Comparison of ENCODE assay signal across 11 mouse cellular contexts in genomic region chr14:117267823-117268601, GRCm38 (mm10).
DNase-seq lines count a peak whose midpoint lies in the region; ATAC-seq lines count a peak whose summit lies in the region.
"Had no signal": no experiment of that assay in that cellular context is flagged by ENCODE, and none has a peak within 500 bp of the region (broad histone marks: within the 10 kb centered on the region; RNA-seq: fewer than 3 reads in every experiment).

No protein-coding gene starts in this region.

- H3K27me3 ChIP-seq in heart, embryonic 10.5 days (ENCODE audit: insufficient read depth, poor library complexity, severe bottlenecking) = no peaks in the 10 kb centered on the region
- H3K27me3 ChIP-seq: megakaryocyte, embryonic 14.5 days had no signal

- peak; percentile 4 to 7 for DNase-seq in heart, postnatal 36 days
- no peak for DNase-seq in heart, embryonic 10.5 days (ENCODE audit: low spot score)
- DNase-seq in right cerebral cortex, postnatal 25 days = peak; percentile 7
- no peak for DNase-seq in right cerebral cortex, postnatal 14 days
- DNase-seq in fibroblast of lung, adult 2 months (ENCODE audit: low read depth) = peak; percentile 13
- peak; percentile 27 for DNase-seq in skeletal muscle tissue, adult 2 months (ENCODE audit: low read depth, low spot score)
- DNase-seq: right cerebral cortex, postnatal 4 days had no signal

- intact Hi-C loops in heart, postnatal 36 days (cut with DNase I) = no loop called here

- no peak overlapping the region for H3K27ac ChIP-seq in heart, embryonic 10.5 days
- H3K27ac ChIP-seq: heart, adult 2 months had no signal

- no peaks in the 10 kb centered on the region for H3K4me1 ChIP-seq in heart, embryonic 10.5 days
- H3K4me1 ChIP-seq: megakaryocyte, embryonic 14.5 days had no signal

- H3K4me3 ChIP-seq in heart, embryonic 10.5 days = no peak overlapping the region
- H3K4me3 ChIP-seq: heart, adult 2 months; megakaryocyte, embryonic 14.5 days had no signal

- WGBS in heart, embryonic 10.5 days = 51% methylated on average over 3 of the region's 3 CpGs

- H3K9me3 ChIP-seq in heart, embryonic 10.5 days = no peaks in the 10 kb centered on the region

- no peak for ATAC-seq in inflammation-experienced regulatory T-cells, adult 6 months
- no peak for ATAC-seq in megakaryocyte, adult 5-6 weeks (ENCODE audit: poor library complexity, severe bottlenecking)

- H3K36me3 ChIP-seq in heart, embryonic 10.5 days = no peaks in the 10 kb centered on the region

Comparison
In these comparisons a context has a peak if more than half of its experiments do, and no peak if none do; other contexts are left out.
1. DNase-seq: peak in heart, postnatal 36 days (2 of 2), right cerebral cortex, postnatal 25 days (single experiment), fibroblast of lung, adult 2 months (single experiment) and skeletal muscle tissue, adult 2 months (single experiment); none in heart, embryonic 10.5 days (single experiment) and right cerebral cortex, postnatal 14 days (single experiment).